Mouse (Mus musculus): ENCODE results near the gene Slc16a11. TPM values are rescaled to one million over a fixed set of nuclear protein-coding genes. Genes with fewer than 3 reads are reported as not detected.

Gene Slc16a11
- total RNA-seq, 2 experiments from 2014 or later: 0.53 to 1.1 TPM

DNA sequence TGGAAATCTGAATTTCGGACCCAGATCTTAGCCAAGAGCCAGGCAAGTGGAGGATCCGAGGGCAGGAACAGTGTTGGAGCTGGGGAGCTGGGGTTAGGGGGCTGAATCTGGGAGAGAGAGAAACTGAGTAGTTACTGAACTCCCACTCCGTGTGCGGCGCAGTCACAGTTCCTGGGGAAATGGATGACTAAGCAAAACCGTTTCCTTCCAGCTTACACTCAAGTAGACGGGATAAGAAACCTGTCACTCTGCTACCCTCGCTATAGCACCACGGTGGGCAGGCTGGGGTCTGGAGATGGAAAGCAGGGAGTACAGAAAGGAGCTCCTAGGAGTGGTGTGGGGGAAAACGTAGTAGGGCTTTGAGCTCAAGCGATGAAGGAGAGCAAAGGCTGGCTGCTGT, 37.6 kb downstream of the Slc16a11 start:
- DNase-seq (ENCODE audit: low spot score in 2 of 2): no peak

DNA sequence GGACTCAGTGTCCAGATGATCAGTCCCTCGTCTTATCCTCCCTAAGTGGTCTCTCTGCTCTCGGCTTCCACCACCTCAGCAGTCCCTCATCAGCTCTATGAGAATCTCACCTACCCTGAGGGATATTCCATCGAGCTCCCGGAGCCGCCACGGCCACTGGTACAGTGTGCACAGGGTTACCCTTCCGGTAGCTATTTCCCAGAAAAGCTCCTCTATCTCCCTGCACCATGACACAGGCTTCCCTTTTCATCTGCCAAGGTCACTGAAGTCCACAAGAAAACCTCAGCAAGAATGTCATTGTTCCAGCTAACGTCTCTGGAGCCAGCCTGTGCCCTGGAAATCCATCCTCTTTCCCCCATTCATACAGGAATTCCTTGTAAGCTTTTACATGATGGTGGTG, 39.3 kb downstream of the Slc16a11 start:
- DNase-seq (ENCODE audit: low spot score in 2 of 2): no peak

DNA sequence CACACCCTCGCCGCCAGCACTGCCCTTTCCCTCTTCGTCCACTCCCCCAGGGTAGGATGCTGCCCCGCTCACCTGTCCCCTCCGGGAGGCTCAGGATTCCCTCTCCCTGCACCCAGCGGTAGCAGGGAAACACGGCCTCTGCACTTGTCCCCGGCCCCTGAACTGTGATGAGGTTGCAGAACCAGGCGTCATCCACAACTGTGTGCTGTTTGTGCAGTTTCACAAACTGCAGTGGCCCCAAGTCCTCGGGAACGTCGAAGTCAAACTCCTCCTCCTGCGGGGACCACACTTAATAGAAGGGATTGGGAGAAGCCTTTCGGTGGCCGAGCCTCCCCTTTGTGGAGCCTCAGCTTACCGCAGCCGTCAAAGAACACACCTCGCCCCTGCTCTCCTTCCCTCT, 41.8 kb downstream of the Slc16a11 start:
- no peak for DNase-seq (ENCODE audit: low spot score in 2 of 2)

DNA sequence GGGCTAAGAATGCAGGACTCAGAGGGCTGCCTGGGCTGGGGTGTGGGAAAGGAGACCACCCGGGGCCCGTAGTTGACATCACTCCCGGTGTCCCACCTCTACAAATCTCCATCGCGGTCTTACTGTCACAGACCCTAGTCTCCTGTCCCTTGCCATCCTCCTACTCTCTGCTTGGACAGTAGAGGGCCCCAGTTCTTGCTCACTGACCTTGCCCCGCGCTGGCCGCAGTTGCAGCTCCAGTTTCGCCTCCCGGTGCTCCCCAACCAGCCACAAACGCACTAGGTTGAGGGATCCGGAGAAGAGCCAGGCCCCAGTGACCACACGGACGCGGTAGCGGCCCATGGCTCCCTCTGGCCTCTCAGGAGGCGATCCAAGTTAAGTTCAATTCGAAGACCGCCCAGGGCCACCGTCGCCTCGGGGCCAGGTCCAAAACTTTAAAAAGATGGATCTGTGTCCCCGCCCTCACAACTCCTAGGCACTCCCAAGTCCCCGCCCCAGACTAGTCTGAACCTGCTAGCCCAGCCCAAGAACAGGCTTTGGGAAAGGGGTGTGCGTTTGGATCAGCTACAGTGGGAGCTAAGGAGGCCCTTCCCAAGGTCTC, 42.5 kb downstream of the Slc16a11 start, which contains the start of gene Alox12:
TSS of gene Alox12 (minus strand) at position 423 of the 601 bp plus-strand sequence.
- peak; percentile 48 to 51 for DNase-seq (ENCODE audit: low spot score in 2 of 2)

DNA sequence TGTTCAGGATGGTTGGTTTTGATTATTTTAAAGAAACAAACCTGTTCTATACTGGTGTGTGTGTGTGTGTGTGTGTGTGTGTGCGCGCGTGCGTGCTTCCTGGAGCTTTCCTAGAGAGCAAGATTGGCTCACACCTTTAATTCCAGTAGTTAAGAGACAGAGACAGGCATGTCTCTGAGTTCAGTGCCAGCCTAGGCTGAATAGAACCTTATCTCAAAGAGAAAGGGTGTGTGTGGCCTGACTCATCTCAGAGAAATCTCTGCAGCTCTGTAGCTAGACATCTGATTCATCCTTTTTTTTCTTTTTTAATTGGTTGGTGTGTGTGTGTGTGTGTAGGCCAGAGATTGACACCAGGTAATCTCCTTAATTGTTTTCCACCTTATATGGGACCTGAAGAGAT, 46.5 kb downstream of the Slc16a11 start:
- DNase-seq (ENCODE audit: low spot score in 2 of 2): no peak

DNA sequence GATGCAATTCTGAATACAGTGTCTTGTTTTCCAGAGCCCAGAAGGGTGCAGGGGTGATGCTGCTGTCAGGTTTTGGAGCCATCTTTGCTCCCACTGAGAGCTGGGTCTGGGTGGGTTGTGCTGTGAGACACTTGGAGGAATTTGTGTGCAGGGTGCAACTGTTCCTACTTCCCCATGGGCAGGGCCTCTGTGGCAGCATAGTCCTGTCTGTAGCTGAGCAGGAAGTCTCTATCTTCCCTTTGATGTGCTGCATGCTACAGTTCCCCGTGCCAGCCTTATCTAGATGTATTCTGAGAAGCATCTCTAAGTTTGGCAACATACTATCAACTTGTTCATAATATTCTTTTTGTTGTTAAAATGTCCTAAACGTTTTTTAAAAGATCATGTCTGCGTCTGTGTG, 52.7 kb downstream of the Slc16a11 start:
- no peak for DNase-seq (ENCODE audit: low spot score in 2 of 2)

DNA sequence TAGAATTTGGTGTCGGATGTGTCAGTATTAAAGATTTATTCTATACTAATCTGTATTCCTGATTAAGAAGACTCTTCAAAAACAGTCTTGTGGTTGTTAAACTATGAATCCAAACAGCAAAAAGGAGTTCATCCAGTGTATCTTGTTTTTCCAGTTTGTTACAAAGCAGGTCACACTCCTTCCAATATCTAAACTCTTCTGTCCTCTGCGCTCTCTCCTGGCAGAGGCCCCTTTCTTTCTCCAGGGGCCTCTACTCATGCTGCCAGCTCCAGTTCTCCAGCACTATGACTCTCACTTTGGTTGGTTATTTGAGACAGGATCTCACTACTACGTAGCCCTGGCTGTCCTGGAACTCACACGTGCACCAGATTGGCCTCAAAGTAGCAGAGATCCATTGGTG, 53.3 kb downstream of the Slc16a11 start:
- DNase-seq (ENCODE audit: low spot score in 2 of 2): no peak

Small RNA genes within 50 kb of the gene (microRNA-seq; reads per million reads assigned to microRNA genes)
- gene Mir195a (ENCODE audit: borderline number of aligned reads in 2 of 2) (1,239 to 1,648 reads per million in 2 experiments), gene Mir497 (ENCODE audit: borderline number of aligned reads in 2 of 2) (0 reads per million in 2 experiments), gene Mir497b (ENCODE audit: borderline number of aligned reads in 2 of 2) (0 reads per million in 2 experiments)

Other genes starting within 250 kb of the Slc16a11 start
- gene Cldn7, start 248.0 kb upstream of the Slc16a11 start, total RNA-seq (2021): under 1 TPM in 1 of 2 experiments, not detected in 1; 0.66 TPM
- 100 to 1,000 TPM; 114 to 123 TPM for gene Ctdnep1, start 231.6 kb upstream of the Slc16a11 start, total RNA-seq (2021)
- 10 to 100 TPM; 62.7 to 81.3 TPM for gene Elp5, start 230.2 kb upstream of the Slc16a11 start, total RNA-seq (2021)
- 100 to 1,000 TPM; 436 to 473 TPM for gene Gabarap, start 221.6 kb upstream of the Slc16a11 start, total RNA-seq (2021)
- 10 to 100 TPM; 51.5 to 57.5 TPM for gene Phf23, start 217.0 kb upstream of the Slc16a11 start, total RNA-seq (2021)
- gene Dvl2, start 212.2 kb upstream of the Slc16a11 start, total RNA-seq (2021): 10 to 100 TPM; 13.8 to 14.9 TPM
- 1,000 to 10,000 TPM in 1 of 2 experiments, 100 to 1,000 TPM in 1; 522 to 1,041 TPM for gene Acadvl, start 197.3 kb upstream of the Slc16a11 start, total RNA-seq (2021)
- 10 to 100 TPM; 24.6 to 33.0 TPM for gene Dlg4, start 195.8 kb upstream of the Slc16a11 start, total RNA-seq (2021)
- under 1 TPM in 1 of 2 experiments, not detected in 1; 0.50 TPM for gene Asgr1, start 158.7 kb upstream of the Slc16a11 start, total RNA-seq (2021)
- gene Asgr2, start 120.1 kb upstream of the Slc16a11 start, total RNA-seq (2021): 1 to 10 TPM in 1 of 2 experiments, under 1 TPM in 1; 0.83 to 2.5 TPM
- gene Mgl2, start 82.4 kb upstream of the Slc16a11 start, total RNA-seq (2021): 1 to 10 TPM; 3.8 to 9.2 TPM
- gene Clec10a, start 56.6 kb upstream of the Slc16a11 start, total RNA-seq (2021): 1 to 10 TPM; 2.5 to 9.2 TPM
- 1 to 10 TPM; 2.4 to 2.9 TPM for gene Slc16a13, start 8.3 kb downstream of the Slc16a11 start, total RNA-seq (2021)
- 10 to 100 TPM in 1 of 2 experiments, 1 to 10 TPM in 1; 7.4 to 22.5 TPM for gene Bcl6b, start 17.0 kb downstream of the Slc16a11 start, total RNA-seq (2021)
- 10 to 100 TPM; 33.7 to 37.3 TPM for gene 0610010K14Rik, start 25.2 kb downstream of the Slc16a11 start, total RNA-seq (2021)
- gene Gm21988, start 27.1 kb downstream of the Slc16a11 start, total RNA-seq (2021): 1 to 10 TPM; 4.3 to 5.3 TPM
- gene Rnasek, start 27.1 kb downstream of the Slc16a11 start, total RNA-seq (2021): 100 to 1,000 TPM; 179 to 279 TPM
- gene Alox12, start 42.6 kb downstream of the Slc16a11 start, total RNA-seq (2021): 1 to 10 TPM in 1 of 2 experiments, under 1 TPM in 1; 0.96 to 1.1 TPM
- not detected for gene Alox12e, start 109.9 kb downstream of the Slc16a11 start, total RNA-seq (2021)
- gene Alox15, start 139.3 kb downstream of the Slc16a11 start, total RNA-seq (2021): 1 to 10 TPM; 2.8 to 7.9 TPM
- 10 to 100 TPM; 17.3 to 21.3 TPM for gene Pelp1, start 197.3 kb downstream of the Slc16a11 start, total RNA-seq (2021)
- 10 to 100 TPM; 21.4 to 25.4 TPM for gene Arrb2, start 219.9 kb downstream of the Slc16a11 start, total RNA-seq (2021)
- 10 to 100 TPM; 17.0 to 18.0 TPM for gene Med11, start 239.2 kb downstream of the Slc16a11 start, total RNA-seq (2021)
- gene Zmynd15, start 246.7 kb downstream of the Slc16a11 start, total RNA-seq (2021): 1 to 10 TPM; 2.8 to 2.9 TPM
- gene Cxcl16, start 247.2 kb downstream of the Slc16a11 start, total RNA-seq (2021): 10 to 100 TPM; 11.3 to 18.3 TPM